Mouse (Mus musculus): Measurements from ENCODE around the gene Adgrl3. TPM values are rescaled to one million over a fixed set of nuclear protein-coding genes. Genes with fewer than 3 reads are reported as not detected.

Gene Adgrl3
- polyA plus RNA-seq, 1 experiment from 2014 or later, result 19.4 TPM

GRCm38 (mm10) chr5:81301874-81302273 lies 281.9 kb downstream of the Adgrl3 start:
- no peak for ATAC-seq (replicated peaks; ENCODE audit: low FRiP score)
- no peaks in the 10 kb centered on the region for H3K27me3 ChIP-seq (ENCODE audit: control insufficient read depth, insufficient read depth, low read length)
- H3K4me1 ChIP-seq (replicated peaks; ENCODE audit: control insufficient read depth, insufficient read depth, low read length), result no peaks in the 10 kb centered on the region
- no peak for DNase-seq (ENCODE audit: low spot score)
- H3K27ac ChIP-seq (ENCODE audit: low read depth, low read length), result no peak overlapping the region
- no peaks in the 10 kb centered on the region; the same call in 1 of the 2 replicates for H3K9me3 ChIP-seq (ENCODE audit: control insufficient read depth, low read length)
- no peak overlapping the region for H3K4me3 ChIP-seq (ENCODE audit: low read depth, low read length)
- H3K36me3 ChIP-seq (ENCODE audit: control insufficient read depth, insufficient read depth, low read length), result no peaks in the 10 kb centered on the region
- H3K4me2 ChIP-seq (ENCODE audit: low read depth, low read length, severe bottlenecking), result no peak overlapping the region
- H3K9ac ChIP-seq (ENCODE audit: low read length), result no peak overlapping the region

- Histone ChIP-seq H3K27me3 (ENCODE audit: control insufficient read depth, insufficient read depth, low read length) (peaks cover 2% of the 10 kb centered on the region; the same call in 1 of the 2 replicates), H3K4me1 (replicated peaks; ENCODE audit: control insufficient read depth, insufficient read depth, low read length) (no peaks in the 10 kb centered on the region), H3K27ac (ENCODE audit: low read depth, low read length) (no peak overlapping the region), H3K9me3 (ENCODE audit: control insufficient read depth, low read length) (no peaks in the 10 kb centered on the region), H3K4me2 (ENCODE audit: low read depth, low read length, severe bottlenecking) (no peak overlapping the region), H3K9ac (ENCODE audit: low read length) (no peak overlapping the region), H3K36me3 (ENCODE audit: control insufficient read depth, insufficient read depth, low read length) (no peaks in the 10 kb centered on the region), H3K4me3 (ENCODE audit: low read depth, low read length) (no peak overlapping the region)
- WGBS, result 87% methylated on average over 3 of the region's 3 CpGs
- ATAC-seq (replicated peaks; ENCODE audit: low FRiP score), result no peak
- no peak for DNase-seq (ENCODE audit: low spot score)
These were observed 297.6 kb downstream of the Adgrl3 start for GRCm38 (mm10) chr5:81317406-81318112.

- Histone ChIP-seq H3K9me3 (ENCODE audit: control insufficient read depth, low read length) (no peaks in the 10 kb centered on the region), H3K9ac (ENCODE audit: low read length) (no peak overlapping the region), H3K4me2 (ENCODE audit: low read depth, low read length, severe bottlenecking) (no peak overlapping the region), H3K36me3 (ENCODE audit: control insufficient read depth, insufficient read depth, low read length) (no peaks in the 10 kb centered on the region), H3K27ac (ENCODE audit: low read depth, low read length) (no peak overlapping the region), H3K4me3 (ENCODE audit: low read depth, low read length) (no peak overlapping the region), H3K27me3 (ENCODE audit: control insufficient read depth, insufficient read depth, low read length) (peaks cover 9% of the 10 kb centered on the region), H3K4me1 (replicated peaks; ENCODE audit: control insufficient read depth, insufficient read depth, low read length) (no peaks in the 10 kb centered on the region)
- ATAC-seq (replicated peaks; ENCODE audit: low FRiP score) (peak; percentile 75), DNase-seq (ENCODE audit: low spot score) (no peak)
- 17% methylated on average over 2 of the region's 2 CpGs for WGBS
These were observed 301.5 kb downstream of the Adgrl3 start for GRCm38 (mm10) chr5:81321276-81321934.

GRCm38 (mm10) chr5:81322064-81322463 lies 302.1 kb downstream of the Adgrl3 start:
- Histone ChIP-seq H3K4me2 (ENCODE audit: low read depth, low read length, severe bottlenecking) (no peak overlapping the region), H3K9me3 (ENCODE audit: control insufficient read depth, low read length) (no peaks in the 10 kb centered on the region), H3K4me3 (ENCODE audit: low read depth, low read length) (no peak overlapping the region), H3K27me3 (ENCODE audit: control insufficient read depth, insufficient read depth, low read length) (peaks cover 11% of the 10 kb centered on the region), H3K36me3 (ENCODE audit: control insufficient read depth, insufficient read depth, low read length) (no peaks in the 10 kb centered on the region), H3K4me1 (replicated peaks; ENCODE audit: control insufficient read depth, insufficient read depth, low read length) (no peaks in the 10 kb centered on the region), H3K9ac (ENCODE audit: low read length) (no peak overlapping the region), H3K27ac (ENCODE audit: low read depth, low read length) (no peak overlapping the region)
- DNase-seq (ENCODE audit: low spot score) (no peak), ATAC-seq (replicated peaks; ENCODE audit: low FRiP score) (no peak)
- WGBS, result 82% methylated on average over 4 of the region's 4 CpGs

- H3K27me3 ChIP-seq (ENCODE audit: control insufficient read depth, insufficient read depth, low read length), result peaks cover 14% of the 10 kb centered on the region
- ATAC-seq (replicated peaks; ENCODE audit: low FRiP score), result no peak
These were observed 307.0 kb downstream of the Adgrl3 start for GRCm38 (mm10) chr5:81326916-81327315.

DNA sequence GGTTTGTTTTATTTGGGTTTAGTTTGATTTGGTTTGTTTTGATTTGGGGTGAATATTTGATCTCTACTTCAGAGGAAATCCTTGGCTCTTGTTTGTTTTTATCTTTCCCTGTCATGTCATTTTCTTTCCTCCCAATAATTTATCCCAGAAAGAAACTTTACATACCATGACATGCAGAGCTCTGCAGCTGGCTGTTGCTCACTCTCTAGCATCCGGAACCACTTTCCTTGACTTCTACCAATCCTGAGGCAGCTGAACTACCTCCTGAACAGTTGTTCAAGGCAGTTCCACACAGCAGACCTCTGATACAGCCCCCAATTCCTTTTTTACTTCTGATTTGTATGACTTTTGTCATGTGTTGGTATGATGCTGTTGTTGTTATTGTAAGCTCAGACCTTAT lies 307.5 kb downstream of the Adgrl3 start:
- WGBS, result 88% methylated on average over 1 of the region's 1 CpGs
- no peak overlapping the region for H3K9ac ChIP-seq (ENCODE audit: low read length)
- no peaks in the 10 kb centered on the region for H3K4me1 ChIP-seq (replicated peaks; ENCODE audit: control insufficient read depth, insufficient read depth, low read length)
- H3K36me3 ChIP-seq (ENCODE audit: control insufficient read depth, insufficient read depth, low read length), result no peaks in the 10 kb centered on the region
- DNase-seq (ENCODE audit: low spot score) (no peak), ATAC-seq (replicated peaks; ENCODE audit: low FRiP score) (no peak)
- H3K27me3 ChIP-seq (ENCODE audit: control insufficient read depth, insufficient read depth, low read length), result peaks cover 14% of the 10 kb centered on the region
- H3K4me2 ChIP-seq (ENCODE audit: low read depth, low read length, severe bottlenecking), result no peak overlapping the region
- no peak overlapping the region for H3K4me3 ChIP-seq (ENCODE audit: low read depth, low read length)
- no peaks in the 10 kb centered on the region for H3K9me3 ChIP-seq (ENCODE audit: control insufficient read depth, low read length)
- H3K27ac ChIP-seq (ENCODE audit: low read depth, low read length), result no peak overlapping the region

More at GRCm38 (mm10) chr5:81326916-81327315, 307.0 kb downstream of the Adgrl3 start:
- Histone ChIP-seq H3K4me2 (ENCODE audit: low read depth, low read length, severe bottlenecking) (no peak overlapping the region), H3K9me3 (ENCODE audit: control insufficient read depth, low read length) (no peaks in the 10 kb centered on the region), H3K4me3 (ENCODE audit: low read depth, low read length) (no peak overlapping the region), H3K36me3 (ENCODE audit: control insufficient read depth, insufficient read depth, low read length) (no peaks in the 10 kb centered on the region), H3K4me1 (replicated peaks; ENCODE audit: control insufficient read depth, insufficient read depth, low read length) (no peaks in the 10 kb centered on the region), H3K27ac (ENCODE audit: low read depth, low read length) (no peak overlapping the region), H3K9ac (ENCODE audit: low read length) (no peak overlapping the region)
- no peak for DNase-seq (ENCODE audit: low spot score)
- 86% methylated on average over 4 of the region's 4 CpGs for WGBS

DNA sequence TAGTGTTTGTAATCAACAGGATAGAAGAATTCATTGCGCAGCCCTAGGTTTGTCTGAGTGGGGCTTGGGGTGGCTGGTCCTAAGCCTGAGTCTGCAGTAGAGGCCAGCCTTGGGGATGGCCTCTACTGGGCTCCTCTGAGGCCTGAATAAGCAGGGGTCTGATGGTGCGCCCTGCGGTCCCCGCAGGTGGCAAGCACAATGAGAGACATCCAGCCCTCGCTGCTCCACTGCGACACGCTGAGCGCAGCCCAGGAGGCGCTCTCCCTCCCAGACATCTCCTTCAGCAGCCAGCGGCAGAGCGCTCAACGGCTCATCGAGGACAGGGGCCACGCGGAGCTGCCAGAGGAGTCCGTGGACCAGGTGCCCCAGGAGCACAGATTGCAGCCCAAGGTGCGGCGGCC lies 309.6 kb downstream of the Adgrl3 start:
- Histone ChIP-seq H3K27me3 (ENCODE audit: control insufficient read depth, insufficient read depth, low read length) (peaks cover 9% of the 10 kb centered on the region), H3K36me3 (ENCODE audit: control insufficient read depth, insufficient read depth, low read length) (no peaks in the 10 kb centered on the region), H3K9ac (ENCODE audit: low read length) (0 out of 2 replicates have a peak overlapping the region, but pooled peaks have one; percentile 35), H3K4me3 (ENCODE audit: low read depth, low read length) (no peak overlapping the region), H3K4me2 (ENCODE audit: low read depth, low read length, severe bottlenecking) (peak overlapping the region; percentile 26; the same call in 1 of the 2 replicates), H3K9me3 (ENCODE audit: control insufficient read depth, low read length) (no peaks in the 10 kb centered on the region), H3K27ac (ENCODE audit: low read depth, low read length) (no peak overlapping the region), H3K4me1 (replicated peaks; ENCODE audit: control insufficient read depth, insufficient read depth, low read length) (no peaks in the 10 kb centered on the region)
- DNase-seq (ENCODE audit: low spot score), result peak; percentile 56
- 0 out of 2 replicates have a peak, but pooled peaks have one; percentile 36 for ATAC-seq (replicated peaks; ENCODE audit: low FRiP score)
- WGBS, result 8% methylated on average over 18 of the region's 18 CpGs

DNA sequence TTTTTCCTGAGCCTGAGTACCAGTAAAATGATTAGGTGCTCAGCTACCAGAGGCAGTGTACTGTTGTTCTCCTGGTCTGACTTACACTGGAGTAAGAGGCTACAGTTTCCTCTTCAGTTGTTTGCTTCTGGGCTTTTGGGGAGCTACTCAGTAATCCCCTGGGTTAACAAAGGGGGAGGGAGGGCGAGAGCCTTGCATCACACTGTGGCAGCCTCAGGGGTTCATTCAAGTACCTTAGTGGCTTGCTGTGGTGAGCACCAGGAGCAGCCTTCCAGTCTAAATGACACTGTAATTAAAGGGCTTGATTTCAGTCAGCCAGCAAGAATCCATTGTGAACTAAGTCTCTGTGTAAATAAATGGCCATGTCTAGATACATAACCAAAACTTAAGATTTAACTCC lies 324.4 kb downstream of the Adgrl3 start:
- H3K9me3 ChIP-seq (ENCODE audit: control insufficient read depth, low read length), result no peaks in the 10 kb centered on the region
- H3K9ac ChIP-seq (ENCODE audit: low read length), result no peak overlapping the region
- peaks cover 6% of the 10 kb centered on the region; the same call in 1 of the 2 replicates for H3K27me3 ChIP-seq (ENCODE audit: control insufficient read depth, insufficient read depth, low read length)
- WGBS, result 5% methylated on average over 1 of the region's 1 CpGs
- no peaks in the 10 kb centered on the region for H3K36me3 ChIP-seq (ENCODE audit: control insufficient read depth, insufficient read depth, low read length)
- peak; percentile 62 for DNase-seq (ENCODE audit: low spot score)
- H3K4me2 ChIP-seq (ENCODE audit: low read depth, low read length, severe bottlenecking), result no peak overlapping the region
- H3K27ac ChIP-seq (ENCODE audit: low read depth, low read length), result no peak overlapping the region
- H3K4me1 ChIP-seq (replicated peaks; ENCODE audit: control insufficient read depth, insufficient read depth, low read length), result 0 out of 2 replicates have a peak, but pooled peaks cover 2% of the 10 kb centered on the region
- H3K4me3 ChIP-seq (ENCODE audit: low read depth, low read length), result no peak overlapping the region
- peak; percentile 82 for ATAC-seq (replicated peaks; ENCODE audit: low FRiP score)
